Mouse (Mus musculus): ENCODE measurements around the gene H2-M10.2. TPM values are rescaled to one million over a fixed set of nuclear protein-coding genes. Genes with fewer than 3 reads are reported as not detected.
"Not testable (repeated sequence)": the region's sequence is repeated elsewhere in the genome, so short reads cannot be mapped to it uniquely, and the experiment has no call there.

The H2-M10.2 gene
- polyA plus RNA-seq, 1 experiment from 2014 or later: 0.28 TPM

GRCm38 (mm10) chr17:36245741-36246140 is 40.5 kb downstream of the H2-M10.2 start:
- no peaks in the 10 kb centered on the region for H3K36me3 ChIP-seq
- H3K4me3 ChIP-seq (replicated peaks): no peak overlapping the region
- H3K4me2 ChIP-seq (replicated peaks): no peak overlapping the region
- no peak overlapping the region for H3K27ac ChIP-seq
- H3K27me3 ChIP-seq: peaks cover 23% of the 10 kb centered on the region
- H3K9me3 ChIP-seq: no peaks in the 10 kb centered on the region
- no peak for ATAC-seq
- H3K9ac ChIP-seq (replicated peaks): no peak overlapping the region
- no peaks in the 10 kb centered on the region for H3K4me1 ChIP-seq (replicated peaks)
- 88% methylated on average over 2 of the region's 2 CpGs for WGBS

- 12% methylated on average over 5 of the region's 5 CpGs for WGBS
- no peak overlapping the region for H3K4me3 ChIP-seq (replicated peaks)
- H3K9ac ChIP-seq (replicated peaks): no peak overlapping the region
- H3K4me2 ChIP-seq (replicated peaks): no peak overlapping the region
- no peaks in the 10 kb centered on the region for H3K9me3 ChIP-seq
- no peak for ATAC-seq
- peaks cover 16% of the 10 kb centered on the region for H3K27me3 ChIP-seq
- no peaks in the 10 kb centered on the region for H3K4me1 ChIP-seq (replicated peaks)
- no peak overlapping the region for H3K27ac ChIP-seq
- H3K36me3 ChIP-seq: no peaks in the 10 kb centered on the region
These were observed 42.3 kb downstream of the H2-M10.2 start for GRCm38 (mm10) chr17:36244031-36244430.

GRCm38 (mm10) chr17:36240637-36241213 is 45.6 kb downstream of the H2-M10.2 start:
- Histone ChIP-seq H3K4me1 (replicated peaks) (peaks cover 5% of the 10 kb centered on the region), H3K9ac (replicated peaks) (no peak overlapping the region), H3K36me3 (no peaks in the 10 kb centered on the region), H3K27ac (no peak overlapping the region), H3K4me3 (replicated peaks) (no peak overlapping the region), H3K9me3 (no peaks in the 10 kb centered on the region), H3K4me2 (replicated peaks) (no peak overlapping the region), H3K27me3 (peaks cover 26% of the 10 kb centered on the region)
- WGBS: 17% methylated on average over 5 of the region's 5 CpGs
- no peak for ATAC-seq

- Histone ChIP-seq H3K9me3 (no peaks in the 10 kb centered on the region), H3K4me3 (replicated peaks) (peak overlapping the region; percentile 31), H3K27me3 (peaks cover 26% of the 10 kb centered on the region), H3K27ac (no peak overlapping the region), H3K9ac (replicated peaks) (peak overlapping the region; percentile 59), H3K4me2 (replicated peaks) (peak overlapping the region; percentile 51), H3K36me3 (no peaks in the 10 kb centered on the region), H3K4me1 (replicated peaks) (peaks cover 5% of the 10 kb centered on the region)
- ATAC-seq: peak; percentile 56; the same call in 1 of the 2 replicates
- WGBS: 4% methylated on average over 27 of the region's 27 CpGs
These were observed 48.9 kb downstream of the H2-M10.2 start for GRCm38 (mm10) chr17:36237321-36237921.

- not testable (repeated sequence) for H3K4me3 ChIP-seq (replicated peaks); H3K27ac ChIP-seq; H3K9me3 ChIP-seq; H3K36me3 ChIP-seq; ATAC-seq; H3K4me1 ChIP-seq (replicated peaks); H3K9ac ChIP-seq (replicated peaks); H3K4me2 ChIP-seq (replicated peaks)
- H3K27me3 ChIP-seq: peaks cover 32% of the 10 kb centered on the region
- 42% methylated on average over 9 of the region's 9 CpGs for WGBS
These were observed 51.0 kb downstream of the H2-M10.2 start for GRCm38 (mm10) chr17:36235300-36235699.

Other genes starting within 250 kb of the H2-M10.2 start
- gene H2-T22, start 243.7 kb downstream of the H2-M10.2 start, polyA plus RNA-seq (2015; fragmentation: Nextera tagmentation; extraction: Ambion mirVana): 4.4 and 4.8 TPM in 2 replicates
- not detected in 2 replicates for gene Gm6034, start 243.5 kb downstream of the H2-M10.2 start, polyA plus RNA-seq (2015; fragmentation: Nextera tagmentation; extraction: Ambion mirVana)
- not detected in 2 replicates for gene Gm11127, start 228.1 kb downstream of the H2-M10.2 start, polyA plus RNA-seq (2015; fragmentation: Nextera tagmentation; extraction: Ambion mirVana)
- gene Gm19684, start 164.8 kb downstream of the H2-M10.2 start, polyA plus RNA-seq (2015; fragmentation: Nextera tagmentation; extraction: Ambion mirVana): not detected in 2 replicates
- gene Gm7030, start 157.1 kb downstream of the H2-M10.2 start, polyA plus RNA-seq (2015; fragmentation: Nextera tagmentation; extraction: Ambion mirVana): not detected in 2 replicates
- not detected in 2 replicates for gene Gm8909, start 118.0 kb downstream of the H2-M10.2 start, polyA plus RNA-seq (2015; fragmentation: Nextera tagmentation; extraction: Ambion mirVana)
- not detected in 2 replicates for gene H2-T3, start 96.2 kb downstream of the H2-M10.2 start, polyA plus RNA-seq (2015; fragmentation: Nextera tagmentation; extraction: Ambion mirVana)
- gene Rpp21, start 28.4 kb downstream of the H2-M10.2 start, polyA plus RNA-seq (2015; fragmentation: Nextera tagmentation; extraction: Ambion mirVana): 111 and 115 TPM in 2 replicates
- 29.3 and 31.1 TPM in 2 replicates for gene Trim39, start 14.2 kb downstream of the H2-M10.2 start, polyA plus RNA-seq (2015; fragmentation: Nextera tagmentation; extraction: Ambion mirVana)
- not detected in 2 replicates for gene H2-M10.1, start 39.7 kb upstream of the H2-M10.2 start, polyA plus RNA-seq (2015; fragmentation: Nextera tagmentation; extraction: Ambion mirVana)
- not detected in 2 replicates for gene H2-M10.3, start 81.9 kb upstream of the H2-M10.2 start, polyA plus RNA-seq (2015; fragmentation: Nextera tagmentation; extraction: Ambion mirVana)
- gene H2-M10.4, start 175.8 kb upstream of the H2-M10.2 start, polyA plus RNA-seq (2015; fragmentation: Nextera tagmentation; extraction: Ambion mirVana): not detected in 2 replicates

Measured in midbrain, embryonic 13.5 days (tissue).